Mouse (Mus musculus) MEL (cell line): ENCODE measurements around the gene Adarb1.

Source experiments
- BHLHE40 ChIP-seq: IDR thresholded peaks from 2 replicates; pipeline ENCODE4 v1.6.1; 2012; ENCODE audit warnings: low read depth, mild to moderate bottlenecking, inconsistent platforms, low read length, improper control_type of control experiment, borderline replicate concordance
- CHD1 ChIP-seq: IDR thresholded peaks from 2 replicates; pipeline ENCODE4 v1.6.1; 2012; ENCODE audit warnings: low read depth, mild to moderate bottlenecking, inconsistent platforms, low read length, improper control_type of control experiment
- CTCF ChIP-seq, 3 experiments: IDR thresholded peaks in 2 of 3; conservative IDR thresholded peaks in 1 of 3; 2 replicates each; pipeline ENCODE4 v1.5.1; 2011 to 2012; ENCODE audit warnings: low read length in 3 of 3, low read depth in 2 of 3, mild to moderate bottlenecking in 2 of 3, improper control_type of control experiment in 1 of 3, inconsistent platforms in 1 of 3, mixed read lengths in 1 of 3, moderate library complexity in 1 of 3; ENCODE audit not compliant: control insufficient read depth in 1 of 3, insufficient read depth in 1 of 3, poor library complexity in 1 of 3, severe bottlenecking in 1 of 3
- EP300 ChIP-seq, 2 experiments: IDR thresholded peaks; 2 replicates each; pipeline ENCODE4 v1.6.1; 2011; ENCODE audit warnings: improper control_type of control experiment in 2 of 2, low read length in 2 of 2, low read depth in 1 of 2, mild to moderate bottlenecking in 1 of 2
- GABPA ChIP-seq: IDR thresholded peaks from 2 replicates; pipeline ENCODE4 v1.6.1; 2012; ENCODE audit warnings: low read depth, mild to moderate bottlenecking, inconsistent platforms, low read length, improper control_type of control experiment, moderate library complexity
- GATA1 ChIP-seq: IDR thresholded peaks from 2 replicates; pipeline ENCODE4 v1.6.1; 2011; ENCODE audit warnings: low read depth, low read length, improper control_type of control experiment
- JUND ChIP-seq: IDR thresholded peaks from 2 replicates; pipeline ENCODE4 v1.6.1; 2011; ENCODE audit warnings: low read depth, mild to moderate bottlenecking, improper control_type of control experiment, low read length
- MAFK ChIP-seq: IDR thresholded peaks from 2 replicates; pipeline ENCODE4 v1.6.1; 2011; ENCODE audit warnings: low read depth, mild to moderate bottlenecking, low read length, improper control_type of control experiment, borderline replicate concordance
- MYC ChIP-seq: IDR thresholded peaks from 2 replicates; pipeline ENCODE4 v1.6.1; 2011; ENCODE audit warnings: low read depth, mild to moderate bottlenecking, low read length, improper control_type of control experiment, moderate library complexity
- RAD21 ChIP-seq: IDR thresholded peaks from 2 replicates; pipeline ENCODE4 v1.6.1; 2011; ENCODE audit warnings: mild to moderate bottlenecking, low read depth, low read length, improper control_type of control experiment
- TBP ChIP-seq: IDR thresholded peaks from 2 replicates; pipeline ENCODE4 v1.8.0; 2011; ENCODE audit warnings: low read depth, low read length, improper control_type of control experiment
- TCF12 ChIP-seq: IDR thresholded peaks from 2 replicates; pipeline ENCODE4 v1.6.1; 2014; ENCODE audit warnings: low read depth, mild to moderate bottlenecking, inconsistent platforms, low read length, improper control_type of control experiment, moderate library complexity
- USF2 ChIP-seq, 2 experiments: IDR thresholded peaks; 2 replicates each; pipeline ENCODE4 v1.6.1; 2011 to 2012; ENCODE audit warnings: improper control_type of control experiment in 2 of 2, low read length in 2 of 2, borderline replicate concordance in 1 of 2, inconsistent platforms in 1 of 2, low read depth in 1 of 2, mild to moderate bottlenecking in 1 of 2; ENCODE audit not compliant: insufficient read depth in 1 of 2

DNA sequence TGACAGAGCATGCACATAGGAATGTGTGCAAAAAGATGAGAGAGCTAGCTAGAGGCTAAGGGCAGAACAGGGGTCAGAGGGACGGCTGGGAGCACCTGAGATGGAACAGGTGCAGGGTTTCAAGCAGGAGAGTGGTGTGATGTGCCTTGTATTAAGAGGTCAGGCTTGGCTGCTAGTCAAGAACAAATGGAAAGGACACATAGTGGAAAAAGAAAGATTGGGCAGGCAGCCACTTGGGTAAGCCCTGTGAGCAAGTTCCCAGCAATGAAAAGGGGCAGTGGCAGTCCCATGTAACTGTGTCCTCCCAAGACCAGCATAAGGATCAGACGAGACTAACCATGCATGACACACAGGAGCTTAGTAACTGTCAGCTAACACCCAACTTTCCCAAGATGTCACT is 8.9 kb downstream of the Adarb1 start:
- TF ChIP-seq CHD1 (no peak), CTCF (IDR thresholded peaks at IDR 0.05 in 2 of 3, conservative IDR thresholded peaks at IDR 0.05 in 1 of 3; ENCODE audit: control insufficient read depth in 1 of 3, insufficient read depth in 1 of 3, low read depth in 2 of 3, low read length in 3 of 3, poor library complexity in 1 of 3, severe bottlenecking in 1 of 3) (no peak), EP300 (IDR thresholded peaks at IDR 0.05; ENCODE audit: low read depth in 1 of 2, low read length in 2 of 2) (no peak), TBP (no peak), GATA1 (no peak), BHLHE40 (no peak), TCF12 (no peak), USF2 (IDR thresholded peaks at IDR 0.05; ENCODE audit: borderline replicate concordance in 1 of 2, insufficient read depth in 1 of 2, low read depth in 1 of 2, low read length in 2 of 2) (no peak), JUND (no peak), MAFK (no peak), GABPA (no peak), MYC (no peak), RAD21 (no peak)
